Mouse (Mus musculus) heart, adult 2 months (tissue): ENCODE measurements around the gene Sf3b1.

ENCODE experiments used
- CTCF ChIP-seq: fragments of 200-600 bp; IDR thresholded peaks from 2 replicates; pipeline ENCODE4 v1.8.1; 2022; ENCODE audit warnings: antibody characterized with exemption, mild to moderate bottlenecking, moderate library complexity
- EP300 ChIP-seq: fragments of 200-500 bp; IDR thresholded peaks from 2 replicates; pipeline ENCODE4 v1.6.1; 2011; ENCODE audit warnings: low read depth, low read length, control low read depth; ENCODE audit not compliant: insufficient read depth
- POLR2A ChIP-seq: fragments of 200-500 bp; IDR thresholded peaks from 2 replicates; pipeline ENCODE4 v1.6.1; 2011; ENCODE audit warnings: mild to moderate bottlenecking, low read depth, low read length, control low read depth; ENCODE audit not compliant: insufficient read depth

GRCm38 (mm10) chr1:54983339-54983738 is 43.9 kb downstream of the Sf3b1 start:
- TF ChIP-seq CTCF (peak; percentile 64), POLR2A (no peak), EP300 (no peak)
